In genomic region chr14:56322982-56323381, GRCm38 (mm10) we compare ENCODE assay signal across 14 mouse cellular contexts. TPM values are rescaled to one million over a fixed set of nuclear protein-coding genes. Genes with fewer than 3 reads are reported as not detected.
"Had no signal": no experiment of that assay in that cellular context is flagged by ENCODE, and none has a peak within 500 bp of the region (broad histone marks: within the 10 kb centered on the region; RNA-seq: fewer than 3 reads in every experiment).

No protein-coding gene starts in this region.

- DNase-seq: retina, postnatal 1 day; right cerebral cortex, adult 18-20 months; right cerebral cortex, postnatal 14 days; right cerebral cortex, postnatal 4 days; spleen, adult 18-20 months; thymus, adult 18-20 months; thymus, adult 2 months; thymus, postnatal 14 days; thymus, postnatal 25 days; thymus, postnatal 36 days; thymus, postnatal 4 days had no signal

RNA-seq across cellular contexts. Expression of gene Atp12a, which starts 41.9 kb away (rescaled TPM):
- total RNA-seq: neutrophil, adult 5-6 weeks had no signal
- polyA plus RNA-seq: small intestine, adult 2 months; spleen, adult 2 months had no signal
